Mouse (Mus musculus) ES-Bruce4 (cell line): Measurements from ENCODE around the gene Hnrnpu.

ENCODE experiments used
- CTCF ChIP-seq: IDR thresholded peaks from one replicate; pipeline ENCODE4 v1.8.1; 2011; ENCODE audit warnings: low read depth, low read length
- EP300 ChIP-seq: IDR thresholded peaks from 2 replicates; pipeline ENCODE4 v1.6.1; 2011; ENCODE audit warnings: low read depth, low read length; ENCODE audit not compliant: insufficient read depth
- POLR2A ChIP-seq: IDR thresholded peaks from one replicate; pipeline ENCODE4 v1.8.1; 2011; ENCODE audit warnings: low read length; ENCODE audit not compliant: insufficient read depth

DNA sequence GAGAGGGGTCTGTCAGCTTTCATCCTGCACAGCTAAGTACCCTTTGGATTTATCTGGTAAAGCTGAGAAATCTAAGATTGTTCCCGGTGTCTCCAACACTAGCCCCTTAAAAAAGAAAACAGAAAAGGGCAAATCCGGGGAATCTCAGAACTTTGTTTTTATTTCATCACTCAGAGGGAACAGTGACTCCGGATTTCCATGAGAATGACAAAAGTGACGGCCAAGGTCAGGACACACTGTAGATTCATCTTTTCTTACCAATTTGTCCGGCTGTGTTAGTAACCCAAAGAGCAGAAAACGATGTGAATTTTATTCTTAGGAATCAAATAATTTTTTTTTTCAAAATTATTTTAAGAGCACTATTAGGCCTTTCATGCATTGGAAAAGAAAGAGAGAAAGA is 30.5 kb upstream of the Hnrnpu start:
- TF ChIP-seq CTCF = no peak
- no peak for TF ChIP-seq EP300
- no peak for TF ChIP-seq POLR2A
